Mouse (Mus musculus): Measurements from ENCODE around the gene Ap1g1.
A peak's percentile ranks its signal among the peaks of the same experiment; 100 is the strongest.
"Not testable (repeated sequence)": the region's sequence is repeated elsewhere in the genome, so short reads cannot be mapped to it uniquely, and the experiment has no call there.

Ap1g1 gene

GRCm38 (mm10) chr8:109778280-109778977, at the start of gene Ap1g1:
TSS of gene Ap1g1 (plus strand) at chr8:109778554.
- DNase-seq (ENCODE audit: low spot score), result peak; percentile 94

GRCm38 (mm10) chr8:109731012-109731411, 47.3 kb upstream of the Ap1g1 start:
- no peak for DNase-seq (ENCODE audit: low spot score)

- no peak for DNase-seq (ENCODE audit: low spot score)
These were observed 44.3 kb upstream of the Ap1g1 start for GRCm38 (mm10) chr8:109734018-109734417.

- DNase-seq (ENCODE audit: low spot score), result no peak
These were observed 41.5 kb upstream of the Ap1g1 start for GRCm38 (mm10) chr8:109736819-109737218.

- peak; percentile 85 for DNase-seq (ENCODE audit: low spot score)
These were observed 40.9 kb upstream of the Ap1g1 start, which contains the start of gene Atxn1l for GRCm38 (mm10) chr8:109737237-109738048. TSS of gene Atxn1l (minus strand) at chr8:109737739.

GRCm38 (mm10) chr8:109738049-109738380, 40.3 kb upstream of the Ap1g1 start:
- no peak for DNase-seq (ENCODE audit: low spot score)

GRCm38 (mm10) chr8:109747468-109748199, 30.7 kb upstream of the Ap1g1 start:
- no peak for DNase-seq (ENCODE audit: low spot score)

GRCm38 (mm10) chr8:109750274-109750673, 28.1 kb upstream of the Ap1g1 start:
- DNase-seq (ENCODE audit: low spot score), result no peak

GRCm38 (mm10) chr8:109750699-109751098, 27.7 kb upstream of the Ap1g1 start:
- peak; percentile 19 for DNase-seq (ENCODE audit: low spot score)

GRCm38 (mm10) chr8:109751731-109752485, 26.4 kb upstream of the Ap1g1 start:
- DNase-seq (ENCODE audit: low spot score), result no peak

GRCm38 (mm10) chr8:109754696-109755095, 23.7 kb upstream of the Ap1g1 start:
- DNase-seq (ENCODE audit: low spot score), result no peak

- not testable (repeated sequence) for DNase-seq (ENCODE audit: low spot score)
These were observed 22.8 kb upstream of the Ap1g1 start for GRCm38 (mm10) chr8:109755554-109755953.

GRCm38 (mm10) chr8:109756849-109757248, 21.5 kb upstream of the Ap1g1 start:
- DNase-seq (ENCODE audit: low spot score), result no peak

GRCm38 (mm10) chr8:109759426-109759825, 18.9 kb upstream of the Ap1g1 start:
- DNase-seq (ENCODE audit: low spot score), result no peak

- no peak for DNase-seq (ENCODE audit: low spot score)
These were observed 18.1 kb upstream of the Ap1g1 start for GRCm38 (mm10) chr8:109760221-109760620.

GRCm38 (mm10) chr8:109764031-109764430, 14.3 kb upstream of the Ap1g1 start:
- DNase-seq (ENCODE audit: low spot score), result no peak

- no peak for DNase-seq (ENCODE audit: low spot score)
These were observed 12.3 kb upstream of the Ap1g1 start for GRCm38 (mm10) chr8:109766081-109766480.

- DNase-seq (ENCODE audit: low spot score), result no peak
These were observed 5.2 kb upstream of the Ap1g1 start for GRCm38 (mm10) chr8:109773154-109773553.

- no peak for DNase-seq (ENCODE audit: low spot score)
These were observed 503 bp upstream of the Ap1g1 start for GRCm38 (mm10) chr8:109777851-109778250.

GRCm38 (mm10) chr8:109778993-109779421, 653 bp downstream of the Ap1g1 start:
- peak; percentile 56 for DNase-seq (ENCODE audit: low spot score)

- peak; percentile 22 for DNase-seq (ENCODE audit: low spot score)
These were observed 1.3 kb downstream of the Ap1g1 start for GRCm38 (mm10) chr8:109779431-109780228.
